Mouse (Mus musculus): ENCODE measurements around the gene Tlr2. TPM values are rescaled to one million over a fixed set of nuclear protein-coding genes. Genes with fewer than 3 reads are reported as not detected.
A peak's percentile ranks its signal among the peaks of the same experiment; 100 is the strongest.
"Not testable (repeated sequence)": the region's sequence is repeated elsewhere in the genome, so short reads cannot be mapped to it uniquely, and the experiment has no call there.

The Tlr2 gene
- polyA plus RNA-seq (2014; fragmentation: Nextera tagmentation; extraction: Ambion mirVana), result 3.5 and 4.6 TPM in 2 replicates

DNA sequence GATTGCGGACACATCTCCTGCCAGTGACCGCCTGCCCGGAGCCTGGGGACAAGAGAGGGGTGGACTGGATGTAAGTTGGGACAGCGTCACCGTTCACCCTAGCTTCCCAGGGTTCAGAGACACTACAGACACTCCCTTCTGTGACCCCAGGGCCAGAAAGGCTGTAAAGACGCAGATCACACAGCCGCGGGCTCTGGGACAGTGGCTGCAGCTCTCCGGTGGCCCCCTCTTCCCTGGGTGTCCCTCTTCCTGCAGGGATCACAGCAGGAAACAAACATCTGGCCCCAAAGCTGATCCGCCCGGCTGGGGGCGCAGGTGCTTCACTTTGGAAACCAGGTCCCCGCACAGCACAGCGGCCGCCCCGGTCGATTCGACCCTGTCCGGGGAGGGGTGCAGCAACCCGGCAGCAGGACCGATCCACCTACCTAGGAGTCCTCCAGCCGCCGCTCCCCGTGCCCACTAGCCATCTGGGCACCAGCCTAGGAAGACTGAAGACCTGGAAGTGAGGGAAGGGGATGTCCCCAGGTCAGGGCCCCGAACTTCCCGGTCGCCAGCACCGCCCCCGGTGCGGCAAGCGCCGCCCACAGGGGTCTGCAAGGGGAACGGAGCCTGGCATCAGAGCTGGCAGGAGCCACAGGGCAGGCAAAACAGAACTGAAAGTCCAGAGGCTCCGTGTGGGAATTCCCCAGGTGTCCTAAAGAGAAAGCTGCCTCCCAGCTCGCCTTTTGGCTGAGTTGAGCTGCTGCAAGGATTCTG is at the start of gene Tlr2:
TSS of gene Tlr2 (minus strand) at position 673 of the 756 bp plus-strand sequence.
- H3K9ac ChIP-seq, result peak within 1 kb of the TSS; percentile 56
- peak; percentile 73 for DNase-seq
- H3K4me1 ChIP-seq (ENCODE audit: insufficient read depth), result no peaks in the 10 kb centered on the region
- H3K4me2 ChIP-seq, result peak within 1 kb of the TSS; percentile 87
- TF ChIP-seq CTCF (IDR thresholded peaks at IDR 0.05; ENCODE audit: low read depth), result peak; percentile 53
- H3K36me3 ChIP-seq (ENCODE audit: insufficient read depth), result no peaks in the 10 kb centered on the region
- no peaks in the 10 kb centered on the region for H3K27me3 ChIP-seq (ENCODE audit: insufficient read depth, low read length)
- no peaks in the 10 kb centered on the region for H3K9me3 ChIP-seq (ENCODE audit: low read depth, low read length)
- peak within 1 kb of the TSS; percentile 56 for H3K4me3 ChIP-seq (ENCODE audit: low read depth, low read length)
- ATAC-seq (ENCODE audit: insufficient read depth), result peak; percentile 85
- no peak within 1 kb of the TSS for H3K27ac ChIP-seq (ENCODE audit: low read depth)
- WGBS, result under 1% methylated on average over 35 of the region's 35 CpGs

DNA sequence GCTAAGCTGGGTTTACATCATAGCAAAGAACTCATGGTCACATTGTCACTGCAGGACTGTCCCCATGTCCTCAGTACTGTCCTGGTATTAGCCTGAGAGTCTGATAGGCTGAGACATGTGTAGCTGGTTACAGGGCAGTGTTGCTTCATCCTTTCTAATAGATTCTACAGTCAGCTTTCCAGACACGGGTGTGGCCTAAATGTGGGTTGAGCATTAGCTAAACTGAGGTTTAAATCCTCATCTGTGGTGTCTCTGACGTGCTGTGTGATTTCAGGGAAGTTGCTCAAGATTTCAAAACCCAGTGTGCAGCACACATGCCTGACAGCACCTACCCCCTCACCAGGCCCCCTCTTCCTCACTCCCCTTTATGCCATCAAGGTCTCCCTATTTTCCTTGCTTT is 43.6 kb upstream of the Tlr2 start:
- H3K36me3 ChIP-seq (ENCODE audit: insufficient read depth), result no peaks in the 10 kb centered on the region
- no peak overlapping the region for H3K4me3 ChIP-seq (ENCODE audit: low read depth, low read length)
- TF ChIP-seq CTCF (IDR thresholded peaks at IDR 0.05; ENCODE audit: low read depth), result no peak
- ATAC-seq (ENCODE audit: insufficient read depth) (no peak), DNase-seq (peak; percentile 19)
- no peaks in the 10 kb centered on the region for H3K9me3 ChIP-seq (ENCODE audit: low read depth, low read length)
- H3K27me3 ChIP-seq (ENCODE audit: insufficient read depth, low read length), result no peaks in the 10 kb centered on the region
- no peak overlapping the region for H3K9ac ChIP-seq
- H3K27ac ChIP-seq (ENCODE audit: low read depth), result no peak overlapping the region
- H3K4me2 ChIP-seq, result no peak overlapping the region
- no peaks in the 10 kb centered on the region for H3K4me1 ChIP-seq (ENCODE audit: insufficient read depth)
- WGBS, result 35% methylated on average over 2 of the region's 2 CpGs

DNA sequence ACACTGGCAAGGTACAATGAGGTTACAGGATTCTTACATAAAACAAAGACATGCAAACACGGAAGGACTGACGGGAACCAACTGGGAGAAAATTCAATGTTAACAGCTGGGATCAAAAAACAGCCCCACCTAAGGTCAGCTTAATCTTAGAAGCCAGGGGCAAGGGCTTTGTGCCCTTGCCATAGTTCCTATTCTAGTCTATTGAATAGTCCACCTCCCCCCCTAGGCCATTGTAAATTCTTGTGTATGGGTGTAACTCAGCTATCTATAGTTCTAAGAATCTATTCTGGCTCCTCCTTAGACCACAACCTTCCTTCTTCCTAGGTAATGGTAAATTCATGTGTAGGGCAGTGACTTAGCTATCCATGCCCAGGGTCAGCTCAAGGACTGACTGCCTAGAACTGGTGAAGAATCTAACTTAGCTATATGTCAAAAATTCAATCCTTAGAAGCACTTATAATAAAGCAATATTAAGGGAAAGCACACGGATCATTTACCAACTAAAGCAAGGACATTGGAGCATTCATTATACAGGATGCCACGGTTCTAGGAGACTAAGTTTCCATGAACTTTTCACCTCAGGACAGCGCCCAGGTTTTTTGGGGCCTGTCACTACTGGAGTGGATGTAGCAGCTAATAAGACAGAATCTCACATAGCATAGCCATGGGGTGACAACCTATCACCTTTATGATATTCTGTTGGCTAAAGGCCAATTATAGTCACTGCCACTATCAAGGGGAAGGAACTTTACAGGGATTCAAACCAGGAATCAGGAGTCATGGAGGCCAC is 37.9 kb upstream of the Tlr2 start:
- not testable (repeated sequence) for H3K4me3 ChIP-seq (ENCODE audit: low read depth, low read length); H3K27me3 ChIP-seq (ENCODE audit: insufficient read depth, low read length); H3K36me3 ChIP-seq (ENCODE audit: insufficient read depth); H3K9ac ChIP-seq; H3K9me3 ChIP-seq (ENCODE audit: low read depth, low read length); H3K4me1 ChIP-seq (ENCODE audit: insufficient read depth); H3K4me2 ChIP-seq; H3K27ac ChIP-seq (ENCODE audit: low read depth); DNase-seq; ATAC-seq (ENCODE audit: insufficient read depth)
- WGBS, result 86% methylated on average over 5 of the region's 5 CpGs

DNA sequence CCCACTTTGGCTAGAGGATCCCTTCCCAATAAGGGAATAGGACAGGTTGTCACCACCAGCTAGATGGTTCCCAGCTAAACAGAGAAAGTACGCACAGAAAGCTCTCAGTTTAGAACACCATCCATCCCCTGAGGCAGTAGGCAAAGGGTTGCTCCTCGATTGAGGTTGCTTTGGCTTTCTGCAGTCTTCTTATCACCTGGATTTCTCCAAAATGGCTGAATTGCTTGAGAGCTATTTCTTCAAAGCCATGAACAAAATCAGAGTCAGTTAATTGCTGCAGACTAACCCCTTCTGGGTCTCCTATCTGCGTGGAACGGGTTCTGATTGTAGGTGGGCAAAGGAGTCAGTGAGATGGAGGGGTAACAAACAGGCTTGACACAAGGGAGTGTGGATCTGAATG is 37.2 kb upstream of the Tlr2 start:
- ATAC-seq (ENCODE audit: insufficient read depth) (no peak), DNase-seq (no peak)
- no peak for TF ChIP-seq CTCF (IDR thresholded peaks at IDR 0.05; ENCODE audit: low read depth)

DNA sequence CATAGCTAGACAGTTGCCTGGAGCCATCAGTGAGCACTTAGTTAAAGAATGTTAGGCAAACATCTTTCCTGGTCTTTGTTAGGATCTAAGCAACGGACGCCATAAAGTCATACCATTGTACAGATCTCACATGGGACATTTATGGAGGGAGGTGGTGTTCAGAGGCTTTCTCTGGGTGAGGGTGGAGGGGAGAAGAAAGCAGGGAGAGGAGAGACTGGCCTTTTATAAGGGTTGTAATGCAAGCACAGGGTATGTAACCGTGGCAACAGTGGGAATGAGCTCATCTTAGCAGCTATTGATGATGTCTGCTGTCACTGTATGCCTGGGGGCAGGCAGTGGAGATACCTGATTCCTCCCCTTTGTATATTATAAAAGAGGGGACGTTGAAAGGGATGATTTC is 34.7 kb upstream of the Tlr2 start:
- no peak overlapping the region for H3K9ac ChIP-seq
- H3K9me3 ChIP-seq (ENCODE audit: low read depth, low read length), result no peaks in the 10 kb centered on the region
- 64% methylated on average over 4 of the region's 4 CpGs for WGBS
- no peak for TF ChIP-seq CTCF (IDR thresholded peaks at IDR 0.05; ENCODE audit: low read depth)
- H3K27ac ChIP-seq (ENCODE audit: low read depth), result no peak overlapping the region
- no peaks in the 10 kb centered on the region for H3K4me1 ChIP-seq (ENCODE audit: insufficient read depth)
- no peaks in the 10 kb centered on the region for H3K36me3 ChIP-seq (ENCODE audit: insufficient read depth)
- DNase-seq (no peak), ATAC-seq (ENCODE audit: insufficient read depth) (no peak)
- no peaks in the 10 kb centered on the region for H3K27me3 ChIP-seq (ENCODE audit: insufficient read depth, low read length)
- H3K4me2 ChIP-seq, result no peak overlapping the region
- H3K4me3 ChIP-seq (ENCODE audit: low read depth, low read length), result no peak overlapping the region

More for the DNA sequence above, 37.2 kb upstream of the Tlr2 start:
- Histone ChIP-seq H3K27me3 (ENCODE audit: insufficient read depth, low read length) (no peaks in the 10 kb centered on the region), H3K27ac (ENCODE audit: low read depth) (no peak overlapping the region), H3K36me3 (ENCODE audit: insufficient read depth) (no peaks in the 10 kb centered on the region), H3K4me2 (no peak overlapping the region), H3K4me1 (ENCODE audit: insufficient read depth) (no peaks in the 10 kb centered on the region), H3K9me3 (ENCODE audit: low read depth, low read length) (no peaks in the 10 kb centered on the region), H3K9ac (no peak overlapping the region), H3K4me3 (ENCODE audit: low read depth, low read length) (no peak overlapping the region)
- WGBS, result 88% methylated on average over 4 of the region's 4 CpGs

DNA sequence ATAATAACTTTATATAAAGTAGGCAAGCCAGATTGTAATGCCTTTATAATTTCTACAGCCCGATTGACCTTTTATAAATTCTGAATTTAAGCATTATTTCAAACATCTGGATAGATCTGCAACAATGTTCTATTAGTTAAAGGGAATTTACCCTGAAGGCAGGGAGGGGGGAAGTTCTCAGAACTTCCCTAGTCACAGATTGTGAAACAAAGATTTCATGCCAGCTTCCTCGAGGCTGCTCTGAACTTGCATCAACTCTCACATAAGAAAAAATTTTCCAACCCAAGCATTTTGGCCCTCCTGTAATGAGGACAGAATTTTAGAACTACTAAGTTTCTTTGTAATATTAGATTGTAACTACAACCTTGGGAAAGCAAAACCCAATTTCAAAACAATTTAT is 33.5 kb upstream of the Tlr2 start:
- not testable (repeated sequence) for H3K4me2 ChIP-seq; H3K4me1 ChIP-seq (ENCODE audit: insufficient read depth); H3K9ac ChIP-seq; H3K4me3 ChIP-seq (ENCODE audit: low read depth, low read length); DNase-seq; H3K9me3 ChIP-seq (ENCODE audit: low read depth, low read length); H3K27me3 ChIP-seq (ENCODE audit: insufficient read depth, low read length); H3K36me3 ChIP-seq (ENCODE audit: insufficient read depth); H3K27ac ChIP-seq (ENCODE audit: low read depth); ATAC-seq (ENCODE audit: insufficient read depth)
- WGBS, result 84% methylated on average over 2 of the region's 2 CpGs

DNA sequence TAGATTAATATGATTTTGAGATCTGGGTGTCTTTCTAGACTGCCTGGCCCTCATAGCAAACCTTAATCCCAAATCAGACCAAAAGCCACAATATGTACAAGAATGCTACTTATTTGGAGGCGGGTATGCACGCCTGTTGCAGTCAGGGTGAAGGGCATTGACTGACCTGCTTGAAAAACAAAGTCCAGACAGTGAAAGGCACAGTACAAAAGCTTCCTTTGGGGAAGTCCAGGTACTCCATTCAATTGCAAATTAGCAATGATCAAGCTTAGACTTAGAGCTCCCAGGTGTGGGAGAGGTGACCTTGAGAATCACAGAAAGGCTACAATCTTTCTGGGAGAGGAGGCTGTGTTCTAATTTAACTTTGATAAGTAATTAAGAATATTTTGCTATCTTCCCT is 31.3 kb upstream of the Tlr2 start:
- H3K4me2 ChIP-seq; H3K4me3 ChIP-seq (ENCODE audit: low read depth, low read length); H3K9me3 ChIP-seq (ENCODE audit: low read depth, low read length); H3K4me1 ChIP-seq (ENCODE audit: insufficient read depth); H3K27me3 ChIP-seq (ENCODE audit: insufficient read depth, low read length); H3K9ac ChIP-seq; ATAC-seq (ENCODE audit: insufficient read depth); DNase-seq; H3K27ac ChIP-seq (ENCODE audit: low read depth); H3K36me3 ChIP-seq (ENCODE audit: insufficient read depth): not testable (repeated sequence)
- WGBS, result 91% methylated on average over 2 of the region's 2 CpGs

DNA sequence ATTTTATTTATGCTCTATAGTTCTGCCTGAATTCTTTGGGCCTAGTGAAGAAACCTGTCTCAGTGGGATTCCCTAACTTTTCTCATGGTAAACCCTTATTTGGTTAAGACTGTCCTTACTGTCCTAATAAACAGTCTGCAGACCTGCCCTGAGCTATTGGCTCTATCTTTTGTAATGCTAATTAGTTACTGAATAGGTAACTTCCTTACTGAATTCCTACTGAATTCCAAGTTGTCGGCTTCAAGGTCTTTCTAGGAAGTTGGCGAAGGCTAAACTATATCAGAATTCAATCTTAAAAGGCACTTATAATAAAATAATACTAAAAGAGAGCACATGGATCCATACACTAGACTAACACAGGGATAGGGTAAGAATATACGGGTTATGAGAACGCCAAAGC is 30.4 kb upstream of the Tlr2 start:
- 93% methylated on average over 4 of the region's 4 CpGs for WGBS
- not testable (repeated sequence) for H3K4me1 ChIP-seq (ENCODE audit: insufficient read depth); H3K4me2 ChIP-seq; H3K9me3 ChIP-seq (ENCODE audit: low read depth, low read length); H3K36me3 ChIP-seq (ENCODE audit: insufficient read depth); DNase-seq; H3K27me3 ChIP-seq (ENCODE audit: insufficient read depth, low read length); H3K27ac ChIP-seq (ENCODE audit: low read depth); H3K4me3 ChIP-seq (ENCODE audit: low read depth, low read length); H3K9ac ChIP-seq; ATAC-seq (ENCODE audit: insufficient read depth)

DNA sequence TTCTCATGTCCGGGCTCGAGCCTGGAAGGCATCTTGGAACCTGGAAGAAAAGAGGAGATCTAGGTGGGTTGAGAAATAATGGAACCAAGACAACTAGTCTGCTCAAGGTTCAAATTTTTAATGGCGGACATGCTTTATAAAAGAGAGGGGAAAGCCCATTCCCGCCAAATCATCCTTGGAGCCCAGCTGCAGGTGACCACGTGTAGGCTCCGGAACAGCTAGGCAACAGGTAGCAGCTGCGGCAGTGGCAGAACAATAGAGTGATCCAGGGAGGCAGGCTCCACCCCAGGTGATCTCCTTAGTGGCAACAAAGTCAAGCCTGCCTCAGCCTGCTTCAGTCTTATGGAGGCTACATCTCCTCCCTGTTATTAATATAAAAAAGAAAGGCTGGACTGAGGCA is 30.0 kb upstream of the Tlr2 start:
- H3K36me3 ChIP-seq (ENCODE audit: insufficient read depth); ATAC-seq (ENCODE audit: insufficient read depth); H3K4me2 ChIP-seq; H3K9me3 ChIP-seq (ENCODE audit: low read depth, low read length); H3K9ac ChIP-seq; H3K4me3 ChIP-seq (ENCODE audit: low read depth, low read length); H3K27me3 ChIP-seq (ENCODE audit: insufficient read depth, low read length); H3K27ac ChIP-seq (ENCODE audit: low read depth); H3K4me1 ChIP-seq (ENCODE audit: insufficient read depth); DNase-seq: not testable (repeated sequence)
- 84% methylated on average over 7 of the region's 7 CpGs for WGBS
